Mouse (Mus musculus): ENCODE data around the gene Catsper3. TPM values are rescaled to one million over a fixed set of nuclear protein-coding genes. Genes with fewer than 3 reads are reported as not detected.

Catsper3 gene
- total and polyA plus RNA-seq, 3 experiments: not detected

- TF ChIP-seq CTCF (IDR thresholded peaks at IDR 0.05; ENCODE audit: low read depth, low read length): no peak
- TF ChIP-seq POLR2AphosphoS5 (IDR thresholded peaks at IDR 0.05; ENCODE audit: insufficient replicate concordance, low read depth, low read length): no peak
- no peak for TF ChIP-seq TAL1 (conservative IDR thresholded peaks at IDR 0.05; ENCODE audit: low read depth, low read length)
- TF ChIP-seq GATA2 (IDR thresholded peaks at IDR 0.05; ENCODE audit: borderline replicate concordance, low read depth, low read length): no peak
- TF ChIP-seq GATA1 (IDR thresholded peaks at IDR 0.05; ENCODE audit: borderline replicate concordance, low read length): no peak
- no peaks in the 10 kb centered on the region for H3K9me3 ChIP-seq (replicated peaks)
- no peak overlapping the region for H3K4me3 ChIP-seq (ENCODE audit: low read depth, low read length)
- ATAC-seq (ENCODE audit: extremely low read depth, insufficient number of reproducible peaks, low FRiP score, poor library complexity, severe bottlenecking): no peak
- no peaks in the 10 kb centered on the region for H3K4me1 ChIP-seq (ENCODE audit: insufficient read depth, low read depth, low read length)
- H3K36me3 ChIP-seq (replicated peaks): no peaks in the 10 kb centered on the region
- no peak for DNase-seq (ENCODE audit: low spot score)
- H3K27me3 ChIP-seq (ENCODE audit: insufficient read depth, low read length): peaks cover 11% of the 10 kb centered on the region; the same call in 1 of the 2 replicates
Measured at GRCm38 (mm10) chr13:55836786-55837780, 52.7 kb downstream of the Catsper3 start.

GRCm38 (mm10) chr13:55840223-55840622 is 55.9 kb downstream of the Catsper3 start:
- ATAC-seq (ENCODE audit: extremely low read depth, insufficient number of reproducible peaks, low FRiP score, poor library complexity, severe bottlenecking) (no peak), DNase-seq (ENCODE audit: low spot score) (no peak)
- Histone ChIP-seq H3K4me3 (ENCODE audit: low read depth, low read length) (no peak overlapping the region), H3K36me3 (replicated peaks) (no peaks in the 10 kb centered on the region), H3K9me3 (replicated peaks) (peaks cover 4% of the 10 kb centered on the region), H3K4me1 (ENCODE audit: insufficient read depth, low read depth, low read length) (no peaks in the 10 kb centered on the region), H3K27me3 (ENCODE audit: insufficient read depth, low read length) (peaks cover 10% of the 10 kb centered on the region; the same call in 1 of the 2 replicates)
- TF ChIP-seq CTCF (IDR thresholded peaks at IDR 0.05; ENCODE audit: low read depth, low read length) (no peak), GATA1 (IDR thresholded peaks at IDR 0.05; ENCODE audit: borderline replicate concordance, low read length) (no peak), GATA2 (IDR thresholded peaks at IDR 0.05; ENCODE audit: borderline replicate concordance, low read depth, low read length) (no peak), POLR2AphosphoS5 (IDR thresholded peaks at IDR 0.05; ENCODE audit: insufficient replicate concordance, low read depth, low read length) (no peak)

DNA sequence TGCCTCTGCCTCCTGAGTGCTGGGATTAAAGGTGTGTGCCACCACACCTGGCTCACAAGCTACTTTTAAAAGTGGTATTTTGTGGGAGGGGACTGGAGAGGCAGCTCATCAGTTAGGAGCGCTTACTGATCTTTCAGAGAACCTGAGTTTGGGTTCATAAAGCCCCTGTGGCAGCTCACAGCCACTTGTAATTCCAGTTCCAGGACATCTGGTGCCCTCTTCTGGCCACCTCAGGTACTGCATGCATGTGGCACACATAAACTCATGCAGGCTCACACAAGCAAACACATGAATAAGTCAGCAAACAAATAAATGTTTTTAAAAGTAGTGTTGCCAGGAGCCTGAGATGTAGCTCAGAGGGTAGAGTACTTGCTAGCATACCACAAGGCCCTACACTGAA is 59.3 kb downstream of the Catsper3 start:
- Histone ChIP-seq H3K4me3 (ENCODE audit: low read depth, low read length) (no peak overlapping the region), H3K36me3 (replicated peaks) (no peaks in the 10 kb centered on the region), H3K4me1 (ENCODE audit: insufficient read depth, low read depth, low read length) (no peaks in the 10 kb centered on the region), H3K9me3 (replicated peaks) (peaks cover 4% of the 10 kb centered on the region), H3K27me3 (ENCODE audit: insufficient read depth, low read length) (peaks cover 2% of the 10 kb centered on the region; the same call in 1 of the 2 replicates)
- no peak for DNase-seq (ENCODE audit: low spot score)
- peak; percentile 70 for TF ChIP-seq CTCF (IDR thresholded peaks at IDR 0.05; ENCODE audit: low read depth, low read length)
- no peak for TF ChIP-seq GATA1 (IDR thresholded peaks at IDR 0.05; ENCODE audit: borderline replicate concordance, low read length)
- no peak for TF ChIP-seq TAL1 (conservative IDR thresholded peaks at IDR 0.05; ENCODE audit: low read depth, low read length)
- TF ChIP-seq GATA2 (IDR thresholded peaks at IDR 0.05; ENCODE audit: borderline replicate concordance, low read depth, low read length): no peak
- no peak for TF ChIP-seq POLR2AphosphoS5 (IDR thresholded peaks at IDR 0.05; ENCODE audit: insufficient replicate concordance, low read depth, low read length)
- no peak for ATAC-seq (ENCODE audit: extremely low read depth, insufficient number of reproducible peaks, low FRiP score, poor library complexity, severe bottlenecking)

DNA sequence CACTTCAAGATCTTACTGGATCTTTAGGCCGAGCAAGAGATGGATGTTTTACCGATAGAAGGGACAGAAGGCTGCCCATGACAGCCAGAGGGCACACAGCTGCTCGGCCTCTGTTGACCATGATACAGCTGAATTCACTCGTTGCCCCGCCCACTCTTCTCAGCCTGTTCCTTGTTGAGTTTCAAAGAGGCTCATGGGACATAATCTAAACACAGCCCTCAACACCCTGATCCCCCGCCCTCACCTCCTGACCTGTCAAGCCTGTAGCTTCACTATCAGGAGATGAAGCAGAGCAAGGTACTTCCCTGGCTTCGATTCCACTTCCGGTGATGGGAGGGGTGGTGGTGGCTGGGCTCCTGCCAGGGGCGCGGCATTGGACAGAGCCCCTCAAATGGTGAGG is 63.4 kb downstream of the Catsper3 start:
- no peak for ATAC-seq (ENCODE audit: extremely low read depth, insufficient number of reproducible peaks, low FRiP score, poor library complexity, severe bottlenecking)
- no peaks in the 10 kb centered on the region for H3K36me3 ChIP-seq (replicated peaks)
- TF ChIP-seq GATA1 (IDR thresholded peaks at IDR 0.05; ENCODE audit: borderline replicate concordance, low read length) (no peak), GATA2 (IDR thresholded peaks at IDR 0.05; ENCODE audit: borderline replicate concordance, low read depth, low read length) (no peak), TAL1 (conservative IDR thresholded peaks at IDR 0.05; ENCODE audit: low read depth, low read length) (no peak), CTCF (IDR thresholded peaks at IDR 0.05; ENCODE audit: low read depth, low read length) (no peak), POLR2AphosphoS5 (IDR thresholded peaks at IDR 0.05; ENCODE audit: insufficient replicate concordance, low read depth, low read length) (no peak)
- peaks cover 5% of the 10 kb centered on the region; the same call in 1 of the 2 replicates for H3K27me3 ChIP-seq (ENCODE audit: insufficient read depth, low read length)
- no peak overlapping the region for H3K4me3 ChIP-seq (ENCODE audit: low read depth, low read length)
- H3K4me1 ChIP-seq (ENCODE audit: insufficient read depth, low read depth, low read length): no peaks in the 10 kb centered on the region
- DNase-seq (ENCODE audit: low spot score): no peak
- H3K9me3 ChIP-seq (replicated peaks): peaks cover 4% of the 10 kb centered on the region

- H3K4me3 ChIP-seq (ENCODE audit: low read depth, low read length): no peak overlapping the region
- DNase-seq (ENCODE audit: low spot score) (no peak), ATAC-seq (ENCODE audit: extremely low read depth, insufficient number of reproducible peaks, low FRiP score, poor library complexity, severe bottlenecking) (no peak)
- TF ChIP-seq CTCF (IDR thresholded peaks at IDR 0.05; ENCODE audit: low read depth, low read length) (no peak), GATA2 (IDR thresholded peaks at IDR 0.05; ENCODE audit: borderline replicate concordance, low read depth, low read length) (no peak), POLR2AphosphoS5 (IDR thresholded peaks at IDR 0.05; ENCODE audit: insufficient replicate concordance, low read depth, low read length) (no peak), TAL1 (conservative IDR thresholded peaks at IDR 0.05; ENCODE audit: low read depth, low read length) (no peak), GATA1 (IDR thresholded peaks at IDR 0.05; ENCODE audit: borderline replicate concordance, low read length) (no peak)
- peaks cover 3% of the 10 kb centered on the region for H3K9me3 ChIP-seq (replicated peaks)
- no peaks in the 10 kb centered on the region for H3K4me1 ChIP-seq (ENCODE audit: insufficient read depth, low read depth, low read length)
- H3K36me3 ChIP-seq (replicated peaks): no peaks in the 10 kb centered on the region
- H3K27me3 ChIP-seq (ENCODE audit: insufficient read depth, low read length): peaks cover 5% of the 10 kb centered on the region; the same call in 1 of the 2 replicates
Measured at GRCm38 (mm10) chr13:55848604-55849190, 64.3 kb downstream of the Catsper3 start.

DNA sequence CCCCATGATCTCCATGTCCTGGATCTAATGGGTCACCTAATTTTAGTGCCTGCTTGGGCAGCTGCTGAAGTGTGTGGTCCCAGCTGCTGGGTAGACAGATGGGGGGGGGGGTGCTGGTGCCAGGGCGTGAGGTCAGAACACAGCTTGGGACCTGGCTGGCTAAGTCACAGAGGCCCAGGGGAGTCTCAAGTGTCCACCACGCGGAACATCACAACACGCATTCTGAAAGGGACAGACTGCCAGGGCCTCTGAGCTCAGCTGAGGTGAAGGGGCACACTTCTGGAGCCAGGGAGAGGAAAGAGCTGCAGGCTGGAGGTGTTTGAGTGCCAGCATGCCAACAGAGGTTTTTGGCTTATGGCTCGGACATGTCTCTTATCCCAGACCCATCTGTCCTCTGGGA is 66.4 kb downstream of the Catsper3 start:
- DNase-seq (ENCODE audit: low spot score) (no peak), ATAC-seq (ENCODE audit: extremely low read depth, insufficient number of reproducible peaks, low FRiP score, poor library complexity, severe bottlenecking) (no peak)
- Histone ChIP-seq H3K27me3 (ENCODE audit: insufficient read depth, low read length) (peaks cover 3% of the 10 kb centered on the region; the same call in 1 of the 2 replicates), H3K36me3 (replicated peaks) (no peaks in the 10 kb centered on the region), H3K9me3 (replicated peaks) (no peaks in the 10 kb centered on the region), H3K4me3 (ENCODE audit: low read depth, low read length) (no peak overlapping the region), H3K4me1 (ENCODE audit: insufficient read depth, low read depth, low read length) (no peaks in the 10 kb centered on the region)
- TF ChIP-seq GATA2 (IDR thresholded peaks at IDR 0.05; ENCODE audit: borderline replicate concordance, low read depth, low read length): no peak
- TF ChIP-seq POLR2AphosphoS5 (IDR thresholded peaks at IDR 0.05; ENCODE audit: insufficient replicate concordance, low read depth, low read length): no peak
- no peak for TF ChIP-seq GATA1 (IDR thresholded peaks at IDR 0.05; ENCODE audit: borderline replicate concordance, low read length)
